Mouse (Mus musculus) heart, adult 2 months (tissue): ENCODE measurements at regions not wholly inside any gene's neighbourhood (a gene's known extent, or its start where the extent isn't known, plus 50 kb on each side); places are given as distances from the start of the nearest gene placed in this dataset.

Experiments used
- CTCF ChIP-seq: fragments of 200-600 bp; IDR thresholded peaks from 2 replicates; pipeline ENCODE4 v1.8.1; 2022; ENCODE audit warnings: antibody characterized with exemption, mild to moderate bottlenecking, moderate library complexity
- EP300 ChIP-seq: fragments of 200-500 bp; IDR thresholded peaks from 2 replicates; pipeline ENCODE4 v1.6.1; 2011; ENCODE audit warnings: low read depth, low read length, control low read depth; ENCODE audit not compliant: insufficient read depth
- POLR2A ChIP-seq: fragments of 200-500 bp; IDR thresholded peaks from 2 replicates; pipeline ENCODE4 v1.6.1; 2011; ENCODE audit warnings: mild to moderate bottlenecking, low read depth, low read length, control low read depth; ENCODE audit not compliant: insufficient read depth

DNA sequence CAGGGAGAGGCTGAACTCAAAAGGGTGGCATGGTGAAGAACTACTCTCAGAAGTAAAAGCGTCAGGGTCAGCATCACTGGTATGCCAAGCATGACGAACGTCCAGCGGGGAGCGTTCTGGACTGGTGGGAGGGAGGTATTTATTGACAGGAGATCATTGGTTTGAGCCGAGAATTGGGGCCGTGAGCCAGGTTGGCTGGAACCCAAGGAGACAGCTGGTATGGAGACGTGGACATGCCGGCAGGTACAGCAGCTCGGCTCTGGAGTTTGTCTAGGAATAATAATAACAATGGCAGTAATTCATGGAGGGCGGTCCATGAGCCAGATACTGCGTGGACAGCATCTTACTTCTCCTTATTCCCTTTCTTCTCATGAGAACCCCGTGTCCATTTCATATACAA is 156.5 kb upstream of the Ap5m1 start:
- TF ChIP-seq POLR2A (no peak), CTCF (no peak), EP300 (no peak)
